Mouse (Mus musculus) hindbrain, embryonic 11.5 days (tissue): ENCODE data around the gene Sf3b6. TPM values are rescaled to one million over a fixed set of nuclear protein-coding genes. Genes with fewer than 3 reads are reported as not detected.

Experiments used
- ATAC-seq: fragments of 200-750 bp; cut with Nextera tagmentation; 2 replicates; pipeline ENCODE4 v1.8.0; 2017; ENCODE audit warnings: mild to moderate bottlenecking, moderate TSS enrichment, moderate library complexity; ENCODE audit not compliant: low FRiP score
- DNase-seq: peaks from one replicate; pipeline ENCODE4 v3.0.0-alpha.2; 2015; ENCODE audit warnings: low spot score
- H3K27ac ChIP-seq: fragments of 300-500 bp; sonication (generic); 2 replicates; pipeline ENCODE4 v1.5.1; 2014; ENCODE audit warnings: mild to moderate bottlenecking, low read depth, low read length
- H3K27me3 ChIP-seq: fragments of 300-500 bp; sonication (generic); 2 replicates; pipeline ENCODE4 v1.6.1; 2014; ENCODE audit warnings: mild to moderate bottlenecking, low read length, moderate library complexity, mixed read lengths; ENCODE audit not compliant: control insufficient read depth, insufficient read depth
- H3K36me3 ChIP-seq: fragments of 300-500 bp; sonication (generic); 2 replicates; pipeline ENCODE4 v1.6.1; 2014; ENCODE audit warnings: mild to moderate bottlenecking, low read length, moderate library complexity, mixed read lengths; ENCODE audit not compliant: control insufficient read depth, insufficient read depth
- H3K4me1 ChIP-seq: fragments of 300-500 bp; sonication (generic); replicated peaks from 2 replicates; pipeline ENCODE4 v1.6.1; 2014; ENCODE audit warnings: low read length, mixed read lengths; ENCODE audit not compliant: control insufficient read depth, insufficient read depth
- H3K4me2 ChIP-seq: fragments of 300-500 bp; sonication (generic); replicated peaks from 2 replicates; pipeline ENCODE4 v1.6.1; 2014; ENCODE audit warnings: mild to moderate bottlenecking, low read depth, low read length
- H3K4me3 ChIP-seq: fragments of 300-500 bp; sonication (generic); 2 replicates; pipeline ENCODE4 v1.5.1; 2014; ENCODE audit warnings: low read depth, low read length
- H3K9ac ChIP-seq: fragments of 300-500 bp; sonication (generic); 2 replicates; pipeline ENCODE4 v1.6.1; 2014; ENCODE audit warnings: low read depth, low read length
- H3K9me3 ChIP-seq: fragments of 300-500 bp; sonication (generic); 2 replicates; pipeline ENCODE4 v1.6.1; 2016; ENCODE audit warnings: low read length; ENCODE audit not compliant: control insufficient read depth
- WGBS: fragments of 180-500 bp; shearing (Covaris S2); extraction: QIAGEN DNeasy Blood & Tissue Kit; methylation state at CpG from one replicate; pipeline ENCODE4 v1.1.7; 2014; 5-methylcytosine and 5-hydroxymethylcytosine counted together
- polyA plus RNA-seq: library from polyadenylated mRNA; unstranded; fragments of >200 nt; fragmentation: Nextera tagmentation; extraction: Ambion mirVana; gene quantifications from 2 replicates; pipeline ENCODE4 v1.2.1, GENCODE M21; 2014

Sf3b6 gene
- polyA plus RNA-seq, 1 experiment from 2014 or later: 386 TPM

DNA sequence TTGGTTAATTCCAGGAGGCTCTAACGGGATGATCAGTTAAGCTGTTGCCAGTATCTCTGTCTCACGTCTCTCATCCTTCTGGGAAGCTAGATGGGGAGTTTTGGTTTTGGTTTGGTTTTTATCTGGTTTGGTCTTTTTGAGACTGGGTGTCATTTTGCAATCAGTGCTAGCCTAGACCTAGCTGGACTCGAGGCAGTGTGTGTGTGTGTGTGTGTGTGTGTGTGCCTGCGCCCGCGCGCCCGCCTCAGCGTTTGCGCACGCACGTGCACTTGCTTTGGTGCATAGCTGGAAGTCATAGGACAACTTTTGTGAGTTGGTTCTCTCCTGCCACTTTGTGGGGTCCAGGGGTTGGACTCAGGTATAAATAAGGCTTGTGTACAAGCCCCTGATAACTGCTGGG, 26.4 kb downstream of the Sf3b6 start:
- H3K4me3 ChIP-seq: peak overlapping the region; percentile 56
- H3K36me3 ChIP-seq: no peaks in the 10 kb centered on the region
- ATAC-seq (peak; percentile 50; the same call in 1 of the 2 replicates), DNase-seq (peak; percentile 60)
- H3K27ac ChIP-seq: no peak overlapping the region
- peak overlapping the region; percentile 50 for H3K9ac ChIP-seq
- H3K4me1 ChIP-seq: 0 out of 2 replicates have a peak, but pooled peaks cover 2% of the 10 kb centered on the region
- no peaks in the 10 kb centered on the region for H3K9me3 ChIP-seq
- H3K4me2 ChIP-seq: peak overlapping the region; percentile 51
- peaks cover 9% of the 10 kb centered on the region; the same call in 1 of the 2 replicates for H3K27me3 ChIP-seq
- under 1% methylated on average over 12 of the region's 12 CpGs for WGBS

DNA sequence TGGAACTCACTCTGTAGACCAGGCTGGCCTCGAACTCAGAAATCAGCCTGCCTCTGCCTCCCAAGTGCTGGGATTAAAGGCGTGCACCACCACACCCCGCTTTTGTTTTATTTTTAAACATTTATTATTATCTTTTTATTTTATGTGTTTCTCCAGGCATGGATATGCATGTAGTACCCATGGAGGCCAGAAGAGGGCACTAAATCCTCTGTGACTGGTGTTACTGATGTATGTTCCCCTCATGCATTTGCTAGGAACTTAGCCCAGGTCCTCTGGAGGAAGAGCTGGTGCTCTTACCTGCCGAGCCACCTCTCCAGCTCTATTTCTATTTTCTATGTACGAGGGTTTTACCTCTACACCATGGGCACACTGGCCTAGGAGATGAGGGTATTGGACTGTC, 38.8 kb downstream of the Sf3b6 start:
- no peaks in the 10 kb centered on the region for H3K9me3 ChIP-seq
- no peak overlapping the region for H3K4me2 ChIP-seq
- peak; percentile 24 for DNase-seq
- no peak overlapping the region for H3K4me3 ChIP-seq
- no peak overlapping the region for H3K27ac ChIP-seq
- H3K4me1 ChIP-seq: no peaks in the 10 kb centered on the region
- no peaks in the 10 kb centered on the region for H3K27me3 ChIP-seq
- H3K9ac ChIP-seq: no peak overlapping the region
- H3K36me3 ChIP-seq: peaks cover 2% of the 10 kb centered on the region; the same call in 1 of the 2 replicates
- 99% methylated on average over 5 of the region's 5 CpGs for WGBS
- no peak for ATAC-seq

DNA sequence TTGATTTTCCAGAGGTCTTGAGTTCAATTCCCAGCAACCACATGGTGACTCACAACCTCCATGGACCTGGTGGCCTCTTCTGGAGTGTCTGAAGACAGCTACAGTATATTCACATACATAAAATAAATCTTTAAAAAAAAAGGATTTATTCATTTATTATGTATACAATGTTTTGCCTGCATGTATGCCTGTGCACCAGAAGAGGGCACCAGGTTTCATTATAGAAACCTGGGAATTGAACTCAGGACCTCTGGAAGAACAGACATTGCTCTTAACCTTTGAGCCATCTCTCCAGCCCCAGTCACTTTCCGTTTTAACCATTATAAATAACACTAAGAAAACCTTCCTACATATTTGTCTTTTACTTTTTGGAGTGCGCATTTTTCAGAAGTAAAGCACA, 39.5 kb downstream of the Sf3b6 start:
- Histone ChIP-seq H3K9ac (no peak overlapping the region), H3K36me3 (peaks cover 2% of the 10 kb centered on the region; the same call in 1 of the 2 replicates), H3K4me1 (no peaks in the 10 kb centered on the region), H3K27ac (no peak overlapping the region), H3K27me3 (no peaks in the 10 kb centered on the region), H3K4me2 (no peak overlapping the region), H3K9me3 (no peaks in the 10 kb centered on the region), H3K4me3 (no peak overlapping the region)
- DNase-seq: no peak
- ATAC-seq: no peak
- 95% methylated on average over 2 of the region's 2 CpGs for WGBS

- H3K27me3 ChIP-seq: no peaks in the 10 kb centered on the region
- no peak overlapping the region for H3K4me2 ChIP-seq
- 0 out of 2 replicates have a peak, but pooled peaks cover 2% of the 10 kb centered on the region for H3K36me3 ChIP-seq
- H3K4me1 ChIP-seq: no peaks in the 10 kb centered on the region
- H3K9me3 ChIP-seq: no peaks in the 10 kb centered on the region
- no peak overlapping the region for H3K9ac ChIP-seq
- H3K27ac ChIP-seq: peak overlapping the region; percentile 71
- DNase-seq (peak; percentile 33), ATAC-seq (peak; percentile 87)
- H3K4me3 ChIP-seq: no peak overlapping the region
- 44% methylated on average over 11 of the region's 11 CpGs for WGBS
Measured at GRCm38 (mm10) chr12:4859241-4859914, 42.0 kb downstream of the Sf3b6 start.

DNA sequence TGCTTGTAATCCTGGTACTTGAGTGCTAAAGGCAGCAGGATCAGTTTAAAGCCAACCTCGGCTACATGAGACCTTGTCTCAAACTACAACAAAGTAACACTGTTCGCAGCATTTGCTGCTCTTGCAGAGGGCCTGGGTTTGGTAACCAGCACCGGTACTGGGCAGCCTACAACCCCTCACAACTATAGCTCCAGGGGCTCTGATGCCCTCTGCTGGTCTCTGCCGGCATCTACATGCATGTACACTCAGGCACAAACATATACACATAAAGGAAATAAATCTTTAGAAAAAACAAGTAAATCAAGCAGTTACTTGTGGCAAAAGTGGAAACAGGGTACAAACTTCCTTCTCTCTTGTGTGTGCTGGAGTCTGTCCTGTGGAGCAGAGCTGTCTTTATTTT, 45.3 kb downstream of the Sf3b6 start:
- 92% methylated on average over 4 of the region's 4 CpGs for WGBS
- DNase-seq: no peak

GRCm38 (mm10) chr12:4863654-4864337, 46.5 kb downstream of the Sf3b6 start:
- Histone ChIP-seq H3K4me3 (no peak overlapping the region), H3K27me3 (no peaks in the 10 kb centered on the region), H3K27ac (no peak overlapping the region), H3K9ac (no peak overlapping the region), H3K4me2 (no peak overlapping the region), H3K9me3 (no peaks in the 10 kb centered on the region), H3K36me3 (no peaks in the 10 kb centered on the region), H3K4me1 (no peaks in the 10 kb centered on the region)
- ATAC-seq (no peak), DNase-seq (no peak)
- WGBS: 82% methylated on average over 4 of the region's 4 CpGs

More for the DNA sequence above, 45.3 kb downstream of the Sf3b6 start:
- no peak overlapping the region for H3K9ac ChIP-seq
- no peaks in the 10 kb centered on the region for H3K4me1 ChIP-seq
- ATAC-seq: no peak
- no peak overlapping the region for H3K27ac ChIP-seq
- H3K4me3 ChIP-seq: no peak overlapping the region
- H3K36me3 ChIP-seq: no peaks in the 10 kb centered on the region
- H3K27me3 ChIP-seq: no peaks in the 10 kb centered on the region
- no peaks in the 10 kb centered on the region for H3K9me3 ChIP-seq
- H3K4me2 ChIP-seq: no peak overlapping the region

- no peak overlapping the region for H3K4me3 ChIP-seq
- no peak overlapping the region for H3K27ac ChIP-seq
- H3K4me2 ChIP-seq: no peak overlapping the region; the same call in 1 of the 2 replicates
- H3K9ac ChIP-seq: no peak overlapping the region
- 91% methylated on average over 4 of the region's 4 CpGs for WGBS
- no peaks in the 10 kb centered on the region for H3K9me3 ChIP-seq
- 0 out of 2 replicates have a peak, but pooled peaks have one; percentile 21 for ATAC-seq
- H3K4me1 ChIP-seq: no peaks in the 10 kb centered on the region
- H3K36me3 ChIP-seq: no peaks in the 10 kb centered on the region
- no peaks in the 10 kb centered on the region for H3K27me3 ChIP-seq
- no peak for DNase-seq
Measured at GRCm38 (mm10) chr12:4864338-4864690, 47.0 kb downstream of the Sf3b6 start.

- Histone ChIP-seq H3K27me3 (no peaks in the 10 kb centered on the region), H3K9ac (no peak overlapping the region), H3K4me3 (no peak overlapping the region), H3K4me2 (no peak overlapping the region), H3K4me1 (no peaks in the 10 kb centered on the region), H3K36me3 (no peaks in the 10 kb centered on the region), H3K9me3 (no peaks in the 10 kb centered on the region), H3K27ac (no peak overlapping the region)
- 85% methylated on average over 8 of the region's 8 CpGs for WGBS
- ATAC-seq (no peak), DNase-seq (no peak)
Measured at GRCm38 (mm10) chr12:4868924-4869323, 51.6 kb downstream of the Sf3b6 start.

GRCm38 (mm10) chr12:4871260-4871659, 53.9 kb downstream of the Sf3b6 start:
- Histone ChIP-seq H3K9me3 (no peaks in the 10 kb centered on the region), H3K4me3 (no peak overlapping the region), H3K4me1 (0 out of 2 replicates have a peak, but pooled peaks cover 4% of the 10 kb centered on the region), H3K27me3 (no peaks in the 10 kb centered on the region), H3K9ac (no peak overlapping the region), H3K4me2 (no peak overlapping the region), H3K36me3 (no peaks in the 10 kb centered on the region), H3K27ac (no peak overlapping the region)
- DNase-seq (no peak), ATAC-seq (no peak)
- 90% methylated on average over 5 of the region's 5 CpGs for WGBS
